Mouse (Mus musculus): ENCODE measurements around the gene Gapvd1.

- TF ChIP-seq POLR2A (IDR thresholded peaks at IDR 0.05; ENCODE audit: insufficient read depth, low read depth, low read length): no peak
- TF ChIP-seq CTCF (IDR thresholded peaks at IDR 0.05): no peak
- TF ChIP-seq EP300 (IDR thresholded peaks at IDR 0.05; ENCODE audit: insufficient read depth, low read depth, low read length): no peak
Measured at GRCm38 (mm10) chr2:34629758-34630157, 125.3 kb downstream of the Gapvd1 start.

All from heart, adult 2 months (tissue).